Mouse (Mus musculus) ES-E14 (cell line): ENCODE measurements around the gene Rnf39. TPM values are rescaled to one million over a fixed set of nuclear protein-coding genes. Genes with fewer than 3 reads are reported as not detected.

Experiments used
- DNase-seq: peaks from one replicate; pipeline ENCODE4 v3.0.0-alpha.2; 2013; ENCODE audit warnings: low read depth, low spot score
- H3K27ac ChIP-seq: 2 replicates; pipeline ENCODE4 v1.5.1; 2012; ENCODE audit warnings: low read depth, mild to moderate bottlenecking, low read length, moderate library complexity, mixed read lengths; ENCODE audit not compliant: poor library complexity, insufficient read depth, severe bottlenecking
- H3K36me3 ChIP-seq: 2 replicates; pipeline ENCODE4 v1.6.1; 2012; ENCODE audit warnings: mild to moderate bottlenecking, low read length, moderate library complexity, mixed read lengths; ENCODE audit not compliant: control insufficient read depth, poor library complexity, insufficient read depth, severe bottlenecking
- H3K4me1 ChIP-seq, 2 experiments: fragments of 150-350 bp in 1 of 2; sonication (generic) in 1 of 2; 2 replicates each; pipeline ENCODE4 v1.6.1; 2012; ENCODE audit warnings: low read length in 2 of 2, mild to moderate bottlenecking in 1 of 2, mixed read lengths in 1 of 2; ENCODE audit not compliant: control insufficient read depth in 2 of 2, insufficient read depth in 2 of 2, poor library complexity in 1 of 2
- H3K4me3 ChIP-seq, 2 experiments: fragments of 150-350 bp in 1 of 2; sonication (generic) in 1 of 2; 2 replicates each; pipeline ENCODE4 v1.5.1; 2012; ENCODE audit warnings: low read length in 2 of 2, low read depth in 1 of 2, mild to moderate bottlenecking in 1 of 2, mixed read lengths in 1 of 2; ENCODE audit not compliant: insufficient read depth in 1 of 2, poor library complexity in 1 of 2, severe bottlenecking in 1 of 2
- H3K9ac ChIP-seq: 2 replicates; pipeline ENCODE4 v1.6.1; 2012; ENCODE audit warnings: low read depth, mild to moderate bottlenecking, low read length, mixed read lengths; ENCODE audit not compliant: poor library complexity, insufficient read depth, severe bottlenecking
- H3K9me3 ChIP-seq: fragments of 150-350 bp; sonication (generic); 2 replicates; pipeline ENCODE4 v1.6.1; 2012; ENCODE audit warnings: low read depth, mild to moderate bottlenecking, low read length; ENCODE audit not compliant: control insufficient read depth, insufficient read depth
- CHD2 ChIP-seq: IDR thresholded peaks from 2 replicates; pipeline ENCODE4 v1.6.1; 2014; ENCODE audit warnings: mild to moderate bottlenecking, low read depth, low read length, inconsistent platforms
- HCFC1 ChIP-seq: IDR thresholded peaks from 2 replicates; pipeline ENCODE4 v1.6.1; 2012; ENCODE audit warnings: low read length, inconsistent platforms, borderline replicate concordance; ENCODE audit not compliant: insufficient read depth
- MAFK ChIP-seq: IDR thresholded peaks from 2 replicates; pipeline ENCODE4 v1.6.1; 2014; ENCODE audit warnings: mild to moderate bottlenecking, low read depth, low read length, inconsistent platforms; ENCODE audit not compliant: insufficient read depth
- ZC3H11A ChIP-seq: IDR thresholded peaks from 2 replicates; pipeline ENCODE4 v1.6.1; 2012; ENCODE audit warnings: low read depth, mild to moderate bottlenecking, inconsistent platforms, low read length, borderline replicate concordance
- ZNF384 ChIP-seq: IDR thresholded peaks from 2 replicates; pipeline ENCODE4 v1.6.1; 2012; ENCODE audit warnings: low read depth, low read length, inconsistent platforms
- in situ Hi-C, 2 experiments: fragments of 600-800 bp; cut with MboI; formaldehyde crosslinking; loops; one replicate each; pipeline ENCODE4 v1.15.1; 2025; ENCODE audit warnings: low sequenced_read_pairs in 2 of 2, inconsistent platforms in 1 of 2; ENCODE audit not compliant: unreplicated experiment in 2 of 2
- total RNA-seq: library from RNA; depleted of rRNA; stranded (reverse); fragments of 300-350 nt; gene quantifications from 2 replicates; pipeline ENCODE4 v1.2.3, GENCODE M21; 2012

Gene Rnf39
- total RNA-seq, 1 experiment, result 1.9 TPM

- Histone ChIP-seq H3K27ac (peak overlapping the region; percentile 12; the same call in 1 of the 2 replicates), H3K9ac (no peak overlapping the region; the same call in 1 of the 2 replicates)
- in situ Hi-C loops, result no loop called here
Observed at GRCm38 (mm10) chr17:36992336-36993104, 49.8 kb downstream of the Rnf39 start.

DNA sequence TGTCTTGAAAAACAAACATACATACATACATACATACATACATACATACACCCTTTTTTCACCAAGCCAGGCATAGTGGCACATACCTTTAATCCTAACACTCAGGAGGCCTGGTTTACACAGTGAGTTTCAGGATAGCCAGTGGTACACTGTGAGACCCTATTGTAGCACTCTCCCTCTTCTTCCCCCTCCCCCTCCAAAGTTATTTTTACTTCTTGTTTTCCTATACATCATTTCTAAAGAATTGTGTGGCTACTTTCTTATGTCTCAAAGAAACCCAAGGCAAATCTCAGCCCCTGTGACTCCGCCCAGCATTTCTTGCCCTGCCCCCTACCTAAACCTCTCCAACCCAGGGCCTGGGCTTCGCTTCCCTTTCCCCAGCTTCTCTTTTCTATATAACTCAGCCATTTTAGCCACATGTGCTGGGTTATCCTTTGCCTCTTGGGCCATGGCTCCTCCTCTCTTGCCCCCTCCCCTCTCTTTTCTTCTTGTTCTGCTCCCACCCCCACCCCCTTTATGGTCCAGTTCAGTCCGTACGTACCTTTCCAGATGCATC lies 51.1 kb downstream of the Rnf39 start:
- Histone ChIP-seq H3K36me3 (no peaks in the 10 kb centered on the region), H3K9ac (peak overlapping the region; percentile 75; the same call in 1 of the 2 replicates), H3K9me3 (no peaks in the 10 kb centered on the region), H3K4me3 (peak overlapping the region in 1 of 2 experiments; percentile 53; a peak in 2 of 4 replicates), H3K4me1 (peaks cover 17 to 26% of the 10 kb centered on the region in 2 experiments), H3K27ac (peak overlapping the region; percentile 96; the same call in 1 of the 2 replicates)
- no peak for DNase-seq
- TF ChIP-seq HCFC1 (no peak), CHD2 (no peak), MAFK (no peak), ZC3H11A (no peak), ZNF384 (no peak)
- in situ Hi-C loops, result no loop called here

More at GRCm38 (mm10) chr17:36992336-36993104, 49.8 kb downstream of the Rnf39 start:
- no peak overlapping the region for H3K4me3 ChIP-seq
- TF ChIP-seq ZNF384, result no peak
- TF ChIP-seq ZC3H11A, result no peak
- TF ChIP-seq CHD2, result no peak
- no peak for TF ChIP-seq MAFK
- no peak for TF ChIP-seq HCFC1
- H3K9me3 ChIP-seq, result no peaks in the 10 kb centered on the region
- no peak for DNase-seq
- H3K36me3 ChIP-seq, result no peaks in the 10 kb centered on the region; the same call in 1 of the 2 replicates
- peaks cover 19 to 24% of the 10 kb centered on the region in 2 experiments for H3K4me1 ChIP-seq

GRCm38 (mm10) chr17:36994528-36994927 lies 51.8 kb downstream of the Rnf39 start:
- Histone ChIP-seq H3K9ac (peak overlapping the region; percentile 75; the same call in 1 of the 2 replicates), H3K27ac (peak overlapping the region; percentile 96), H3K9me3 (no peaks in the 10 kb centered on the region), H3K36me3 (no peaks in the 10 kb centered on the region), H3K4me1 (peaks cover 18 to 27% of the 10 kb centered on the region in 2 experiments), H3K4me3 (no peak overlapping the region; a peak in 1 of 4 replicates)
- TF ChIP-seq ZNF384 (no peak), ZC3H11A (no peak), CHD2 (no peak), HCFC1 (no peak), MAFK (no peak)
- in situ Hi-C loops, result no loop called here
- DNase-seq, result no peak

DNA sequence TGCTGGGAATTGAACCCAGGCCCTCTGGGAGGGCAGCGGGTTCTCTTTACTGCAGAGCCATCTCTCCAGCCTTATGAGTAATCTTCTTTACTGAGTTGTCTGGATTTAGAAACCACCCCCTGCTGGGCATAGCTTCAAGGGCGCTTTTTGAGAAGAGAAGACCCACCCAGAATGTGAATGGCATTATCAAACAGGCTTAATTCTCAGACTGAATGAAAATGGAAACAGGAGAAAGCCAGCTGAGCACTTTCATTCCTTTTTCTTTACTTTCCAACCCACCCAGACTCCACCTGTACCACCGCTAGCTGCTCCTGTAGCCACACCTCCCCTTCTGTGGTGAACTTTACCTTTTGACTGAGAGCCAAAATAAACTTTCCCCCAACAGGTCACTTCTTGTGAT lies 52.7 kb downstream of the Rnf39 start:
- Histone ChIP-seq H3K4me3 (no peak overlapping the region), H3K27ac (peak overlapping the region; percentile 96; the same call in 1 of the 2 replicates), H3K4me1 (peaks cover 18 to 25% of the 10 kb centered on the region in 2 experiments), H3K9ac (no peak overlapping the region; the same call in 1 of the 2 replicates), H3K9me3 (no peaks in the 10 kb centered on the region), H3K36me3 (no peaks in the 10 kb centered on the region)
- in situ Hi-C loops, result no loop called here
- peak; percentile 88 for DNase-seq
- TF ChIP-seq HCFC1 (no peak), ZC3H11A (no peak), CHD2 (no peak; the same call in 1 of the 2 replicates), ZNF384 (no peak), MAFK (no peak)
